Mouse (Mus musculus): ENCODE measurements around the gene Ptprm. TPM values are rescaled to one million over a fixed set of nuclear protein-coding genes. Genes with fewer than 3 reads are reported as not detected.

Ptprm gene
- polyA plus RNA-seq, 1 experiment from 2014 or later = 7.0 TPM

DNA sequence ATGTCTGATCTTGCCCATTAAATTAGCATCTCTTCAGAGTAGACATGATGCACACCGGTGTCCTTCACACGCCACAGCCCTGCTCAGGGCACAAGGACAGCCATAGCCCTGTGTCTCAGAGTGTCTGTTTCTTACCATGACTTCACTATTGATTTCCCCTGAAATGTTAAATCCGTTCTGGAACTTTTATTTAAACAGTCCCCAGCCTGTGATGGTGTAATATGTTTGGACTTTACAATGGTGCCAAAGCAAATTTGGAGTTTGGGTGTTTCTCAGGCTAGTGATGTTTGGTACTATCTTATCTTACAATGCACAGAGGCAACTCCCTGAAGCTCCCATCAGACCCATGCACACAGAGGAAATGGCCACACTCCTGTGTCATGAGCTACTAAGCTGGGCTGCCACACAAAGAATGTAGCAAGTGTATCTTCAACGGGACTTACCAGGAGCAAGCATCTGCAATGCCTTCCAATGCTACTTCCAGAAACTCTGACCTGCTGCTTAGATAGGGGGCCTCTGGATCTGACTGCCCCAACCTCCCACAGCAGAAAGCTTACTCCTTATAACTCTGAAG is 212.0 kb downstream of the Ptprm start:
- Histone ChIP-seq H3K27ac (ENCODE audit: low read length) (no peak overlapping the region), H3K4me2 (ENCODE audit: low read depth, low read length) (no peak overlapping the region), H3K4me3 (ENCODE audit: low read length) (no peak overlapping the region), H3K27me3 (replicated peaks; ENCODE audit: control insufficient read depth, insufficient read depth, low read length) (no peaks in the 10 kb centered on the region), H3K9ac (ENCODE audit: low read depth, low read length) (no peak overlapping the region), H3K9me3 (ENCODE audit: control insufficient read depth, low read length) (no peaks in the 10 kb centered on the region), H3K4me1 (ENCODE audit: control insufficient read depth, insufficient read depth, low read length) (no peaks in the 10 kb centered on the region), H3K36me3 (ENCODE audit: control insufficient read depth, insufficient read depth, low read length) (no peaks in the 10 kb centered on the region)
- ATAC-seq = no peak
- WGBS = 78% methylated on average over 4 of the region's 4 CpGs

DNA sequence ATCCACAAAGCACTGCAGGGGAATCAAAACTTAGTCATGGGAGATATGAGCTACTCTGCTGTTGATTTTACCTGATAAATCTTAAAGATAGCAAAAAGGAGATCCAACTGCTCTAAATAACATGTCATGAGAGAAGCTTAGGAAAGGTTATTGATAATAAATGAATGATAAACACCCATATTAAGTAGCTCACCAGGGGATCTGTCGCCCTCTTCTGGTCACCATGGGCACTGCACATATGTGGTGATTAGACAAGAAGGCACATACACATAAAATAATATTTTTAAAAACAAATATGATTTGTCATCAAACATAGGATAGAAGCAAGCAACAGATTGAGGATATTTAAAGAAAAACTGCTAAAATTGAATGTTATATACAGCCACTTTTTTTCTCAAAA is 213.8 kb downstream of the Ptprm start:
- H3K27me3 ChIP-seq (replicated peaks; ENCODE audit: control insufficient read depth, insufficient read depth, low read length) = no peaks in the 10 kb centered on the region
- no peak overlapping the region for H3K9ac ChIP-seq (ENCODE audit: low read depth, low read length)
- no peaks in the 10 kb centered on the region for H3K9me3 ChIP-seq (ENCODE audit: control insufficient read depth, low read length)
- no peaks in the 10 kb centered on the region for H3K4me1 ChIP-seq (ENCODE audit: control insufficient read depth, insufficient read depth, low read length)
- H3K36me3 ChIP-seq (ENCODE audit: control insufficient read depth, insufficient read depth, low read length) = no peaks in the 10 kb centered on the region
- 38% methylated on average over 1 of the region's 1 CpGs for WGBS
- H3K27ac ChIP-seq (ENCODE audit: low read length) = no peak overlapping the region
- H3K4me2 ChIP-seq (ENCODE audit: low read depth, low read length) = no peak overlapping the region
- no peak for ATAC-seq
- H3K4me3 ChIP-seq (ENCODE audit: low read length) = no peak overlapping the region

DNA sequence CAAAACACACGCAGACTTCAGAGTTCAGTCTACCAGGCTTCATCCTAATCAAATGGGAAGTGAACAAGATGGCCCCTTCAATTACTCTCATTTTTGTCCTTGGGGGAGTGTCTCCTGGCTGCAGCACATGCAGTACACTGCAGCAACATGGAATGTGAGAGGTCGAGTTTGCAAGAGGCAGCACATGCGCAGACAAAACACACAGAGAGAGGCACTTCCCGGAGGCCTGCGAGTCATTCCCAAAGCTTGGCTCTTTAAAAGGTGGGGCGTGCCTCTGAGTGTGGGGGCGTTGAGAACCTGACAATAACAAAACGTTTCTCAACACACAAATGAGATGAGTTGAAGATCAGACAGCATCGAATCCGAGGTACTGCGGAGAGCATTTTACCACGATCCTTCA is 215.3 kb downstream of the Ptprm start:
- no peak for ATAC-seq
- WGBS = 69% methylated on average over 12 of the region's 12 CpGs
- no peak overlapping the region for H3K4me2 ChIP-seq (ENCODE audit: low read depth, low read length)

DNA sequence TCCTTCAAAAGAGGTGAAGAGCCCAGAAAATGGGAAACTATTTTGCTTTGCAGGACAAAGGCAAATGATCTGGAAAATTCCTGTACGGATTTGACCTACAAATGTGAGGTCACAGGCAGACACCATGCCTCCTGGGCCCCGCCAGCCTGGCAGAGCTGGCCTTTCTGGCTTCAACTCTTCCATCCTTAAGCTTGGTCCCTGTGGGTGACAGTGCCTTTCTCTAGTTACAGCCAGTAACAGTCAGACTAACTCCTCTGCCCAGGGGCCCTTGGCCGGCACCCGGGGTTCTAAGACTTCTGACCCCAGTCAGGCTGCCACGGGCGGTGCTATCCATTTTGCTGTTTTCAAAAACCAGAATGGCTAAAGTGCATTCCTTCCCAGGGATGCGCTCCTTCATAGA is 217.4 kb downstream of the Ptprm start:
- H3K9ac ChIP-seq (ENCODE audit: low read depth, low read length) = no peak overlapping the region
- H3K36me3 ChIP-seq (ENCODE audit: control insufficient read depth, insufficient read depth, low read length) = no peaks in the 10 kb centered on the region
- H3K4me3 ChIP-seq (ENCODE audit: low read length) = no peak overlapping the region
- H3K27me3 ChIP-seq (replicated peaks; ENCODE audit: control insufficient read depth, insufficient read depth, low read length) = no peaks in the 10 kb centered on the region
- no peak overlapping the region for H3K27ac ChIP-seq (ENCODE audit: low read length)
- WGBS = 84% methylated on average over 7 of the region's 7 CpGs
- H3K4me2 ChIP-seq (ENCODE audit: low read depth, low read length) = no peak overlapping the region
- ATAC-seq = no peak
- no peaks in the 10 kb centered on the region for H3K9me3 ChIP-seq (ENCODE audit: control insufficient read depth, low read length)
- H3K4me1 ChIP-seq (ENCODE audit: control insufficient read depth, insufficient read depth, low read length) = peaks cover 7% of the 10 kb centered on the region

More for the DNA sequence above, 215.3 kb downstream of the Ptprm start:
- Histone ChIP-seq H3K4me1 (ENCODE audit: control insufficient read depth, insufficient read depth, low read length) (peaks cover 3% of the 10 kb centered on the region; the same call in 1 of the 2 replicates), H3K4me3 (ENCODE audit: low read length) (no peak overlapping the region), H3K27ac (ENCODE audit: low read length) (no peak overlapping the region), H3K9me3 (ENCODE audit: control insufficient read depth, low read length) (no peaks in the 10 kb centered on the region), H3K9ac (ENCODE audit: low read depth, low read length) (no peak overlapping the region), H3K27me3 (replicated peaks; ENCODE audit: control insufficient read depth, insufficient read depth, low read length) (no peaks in the 10 kb centered on the region), H3K36me3 (ENCODE audit: control insufficient read depth, insufficient read depth, low read length) (no peaks in the 10 kb centered on the region)

DNA sequence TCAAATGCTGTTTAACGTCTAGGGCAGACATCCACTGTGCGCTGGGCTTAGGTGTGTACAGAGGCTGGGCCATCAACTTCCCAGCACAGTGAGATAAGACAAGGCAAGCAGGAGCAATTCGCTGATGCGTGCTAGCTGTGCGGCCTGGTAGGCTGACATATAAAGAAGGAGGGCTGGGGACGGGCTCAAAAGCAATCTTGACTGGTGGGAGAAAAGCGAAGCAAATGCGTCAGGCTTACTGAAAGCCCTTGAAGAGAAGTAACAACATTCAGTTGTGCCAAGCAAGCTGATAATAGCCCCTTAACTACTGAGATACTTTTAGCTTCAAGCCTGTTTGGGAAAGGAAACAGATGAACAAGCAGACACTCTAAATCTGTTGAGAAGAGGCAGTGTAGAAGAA is 217.8 kb downstream of the Ptprm start:
- ATAC-seq = no peak
- Histone ChIP-seq H3K27me3 (replicated peaks; ENCODE audit: control insufficient read depth, insufficient read depth, low read length) (no peaks in the 10 kb centered on the region), H3K36me3 (ENCODE audit: control insufficient read depth, insufficient read depth, low read length) (no peaks in the 10 kb centered on the region), H3K4me1 (ENCODE audit: control insufficient read depth, insufficient read depth, low read length) (peaks cover 7% of the 10 kb centered on the region), H3K9me3 (ENCODE audit: control insufficient read depth, low read length) (no peaks in the 10 kb centered on the region), H3K4me3 (ENCODE audit: low read length) (no peak overlapping the region), H3K4me2 (ENCODE audit: low read depth, low read length) (no peak overlapping the region), H3K27ac (ENCODE audit: low read length) (no peak overlapping the region), H3K9ac (ENCODE audit: low read depth, low read length) (no peak overlapping the region)
- 48% methylated on average over 8 of the region's 8 CpGs for WGBS

DNA sequence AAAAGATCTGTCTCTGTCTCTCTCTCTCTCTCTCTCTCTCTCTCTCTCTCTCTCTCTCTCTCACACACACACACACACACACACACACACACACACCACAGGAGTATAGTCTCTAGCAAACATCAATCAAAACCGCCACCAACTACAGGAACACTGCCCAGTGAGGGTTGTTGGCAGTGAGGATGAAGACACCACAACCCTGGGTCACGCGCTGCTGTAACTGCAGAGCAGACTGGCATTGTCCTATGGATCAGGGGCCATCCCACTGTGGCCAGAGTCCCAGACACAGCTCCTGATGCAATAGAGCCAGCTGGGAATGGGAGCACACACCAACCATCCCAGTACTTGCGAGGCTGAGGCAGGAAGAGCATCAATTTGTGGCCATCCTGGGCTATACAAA is 220.0 kb downstream of the Ptprm start:
- WGBS = 77% methylated on average over 4 of the region's 4 CpGs
- no peak for ATAC-seq

DNA sequence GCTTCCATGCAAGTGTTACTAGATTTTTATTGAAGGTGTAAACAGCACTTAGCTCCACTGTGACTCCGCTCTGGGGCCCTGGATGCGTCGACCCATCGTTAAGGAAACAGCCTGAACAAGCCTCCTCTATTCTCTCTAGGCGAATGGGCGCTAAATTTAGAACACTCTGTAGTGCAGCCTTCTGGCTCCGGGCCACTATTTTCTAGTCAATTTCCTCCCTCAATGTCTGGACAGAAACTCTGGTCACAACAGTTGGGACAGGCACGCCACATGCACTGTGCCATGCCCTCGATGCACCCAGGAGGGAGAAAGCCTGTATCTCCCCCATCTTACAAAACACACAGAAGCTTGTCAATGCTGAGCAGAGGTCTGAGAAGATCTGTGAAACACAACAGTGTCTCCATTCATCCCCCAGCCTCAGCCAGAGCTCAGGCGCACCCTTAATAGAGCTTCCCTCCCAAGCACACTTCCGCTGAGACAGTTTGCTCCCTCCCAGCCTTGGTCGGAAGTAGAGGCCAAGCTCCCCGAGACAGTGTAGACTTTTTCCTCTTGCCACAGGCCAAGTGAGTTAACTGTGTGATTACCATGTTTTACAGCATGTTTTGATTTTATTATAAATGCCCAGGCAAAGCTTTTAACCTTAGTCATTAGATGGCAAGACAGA is 220.7 kb downstream of the Ptprm start:
- Histone ChIP-seq H3K9ac (ENCODE audit: low read depth, low read length) (no peak overlapping the region), H3K27me3 (replicated peaks; ENCODE audit: control insufficient read depth, insufficient read depth, low read length) (no peaks in the 10 kb centered on the region), H3K9me3 (ENCODE audit: control insufficient read depth, low read length) (no peaks in the 10 kb centered on the region), H3K4me3 (ENCODE audit: low read length) (no peak overlapping the region), H3K36me3 (ENCODE audit: control insufficient read depth, insufficient read depth, low read length) (no peaks in the 10 kb centered on the region), H3K4me2 (ENCODE audit: low read depth, low read length) (no peak overlapping the region), H3K27ac (ENCODE audit: low read length) (peak overlapping the region; percentile 79), H3K4me1 (ENCODE audit: control insufficient read depth, insufficient read depth, low read length) (peaks cover 7% of the 10 kb centered on the region)
- peak; percentile 79 for ATAC-seq
- 35% methylated on average over 13 of the region's 13 CpGs for WGBS

More for the DNA sequence above, 220.0 kb downstream of the Ptprm start:
- Histone ChIP-seq H3K9me3 (ENCODE audit: control insufficient read depth, low read length) (no peaks in the 10 kb centered on the region), H3K9ac (ENCODE audit: low read depth, low read length) (no peak overlapping the region), H3K27me3 (replicated peaks; ENCODE audit: control insufficient read depth, insufficient read depth, low read length) (no peaks in the 10 kb centered on the region), H3K4me3 (ENCODE audit: low read length) (no peak overlapping the region), H3K27ac (ENCODE audit: low read length) (peak overlapping the region; percentile 33; the same call in 1 of the 2 replicates), H3K4me1 (ENCODE audit: control insufficient read depth, insufficient read depth, low read length) (peaks cover 7% of the 10 kb centered on the region), H3K36me3 (ENCODE audit: control insufficient read depth, insufficient read depth, low read length) (no peaks in the 10 kb centered on the region), H3K4me2 (ENCODE audit: low read depth, low read length) (no peak overlapping the region)

DNA sequence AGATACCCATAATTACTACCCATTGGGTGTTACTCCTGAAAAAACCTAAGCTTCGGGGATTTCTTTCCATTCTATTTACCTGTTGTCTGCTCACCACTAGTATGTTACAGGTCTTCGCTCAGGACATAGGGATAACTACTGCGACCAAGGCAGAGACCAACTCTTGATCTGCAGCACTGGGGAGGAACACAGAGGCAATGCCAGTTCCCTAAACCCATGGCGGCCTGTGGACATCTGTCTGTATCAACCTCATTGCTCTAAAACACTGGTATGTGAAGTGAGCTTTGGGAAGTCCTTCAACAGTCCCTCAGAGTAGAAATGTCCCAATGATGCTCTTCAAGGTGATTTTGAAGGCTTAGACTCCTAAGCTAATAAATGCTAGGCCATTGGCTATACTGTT is 221.2 kb downstream of the Ptprm start:
- Histone ChIP-seq H3K27me3 (replicated peaks; ENCODE audit: control insufficient read depth, insufficient read depth, low read length) (no peaks in the 10 kb centered on the region), H3K9me3 (ENCODE audit: control insufficient read depth, low read length) (no peaks in the 10 kb centered on the region), H3K4me3 (ENCODE audit: low read length) (no peak overlapping the region), H3K4me2 (ENCODE audit: low read depth, low read length) (no peak overlapping the region), H3K36me3 (ENCODE audit: control insufficient read depth, insufficient read depth, low read length) (no peaks in the 10 kb centered on the region), H3K4me1 (ENCODE audit: control insufficient read depth, insufficient read depth, low read length) (peaks cover 7% of the 10 kb centered on the region), H3K9ac (ENCODE audit: low read depth, low read length) (no peak overlapping the region), H3K27ac (ENCODE audit: low read length) (no peak overlapping the region)
- WGBS = 91% methylated on average over 4 of the region's 4 CpGs
- no peak for ATAC-seq

DNA sequence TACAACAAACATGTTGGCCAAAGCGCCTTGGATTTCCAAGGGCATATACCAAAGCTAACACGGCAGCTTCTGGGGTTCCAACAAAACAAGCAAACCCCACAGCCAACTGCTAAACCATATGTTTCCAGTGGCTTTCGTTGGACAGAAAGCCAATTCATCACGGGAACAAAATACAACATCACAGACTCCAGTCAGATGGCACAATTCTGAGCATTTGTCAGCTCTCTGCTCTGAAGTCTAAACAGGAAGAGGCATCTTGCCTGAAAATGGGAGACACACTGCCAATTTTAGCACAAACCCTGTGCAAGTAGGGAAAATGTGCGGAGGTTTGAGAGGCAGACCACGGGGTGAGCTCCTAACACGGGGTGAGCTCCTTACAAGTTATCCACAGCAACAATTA is 226.7 kb downstream of the Ptprm start:
- 53% methylated on average over 7 of the region's 7 CpGs for WGBS
- ATAC-seq = no peak
- peaks cover 4% of the 10 kb centered on the region; the same call in 1 of the 2 replicates for H3K4me1 ChIP-seq (ENCODE audit: control insufficient read depth, insufficient read depth, low read length)

More for the DNA sequence above, 226.7 kb downstream of the Ptprm start:
- H3K4me2 ChIP-seq (ENCODE audit: low read depth, low read length) = no peak overlapping the region
- H3K36me3 ChIP-seq (ENCODE audit: control insufficient read depth, insufficient read depth, low read length) = no peaks in the 10 kb centered on the region
- no peaks in the 10 kb centered on the region for H3K9me3 ChIP-seq (ENCODE audit: control insufficient read depth, low read length)
- H3K27ac ChIP-seq (ENCODE audit: low read length) = no peak overlapping the region
- no peak overlapping the region for H3K9ac ChIP-seq (ENCODE audit: low read depth, low read length)
- no peaks in the 10 kb centered on the region for H3K27me3 ChIP-seq (replicated peaks; ENCODE audit: control insufficient read depth, insufficient read depth, low read length)
- H3K4me3 ChIP-seq (ENCODE audit: low read length) = no peak overlapping the region

Measured in intestine, embryonic 16.5 days (tissue).